Mouse (Mus musculus): ENCODE measurements around the gene Vmn2r121.

Gene Vmn2r121

DNA sequence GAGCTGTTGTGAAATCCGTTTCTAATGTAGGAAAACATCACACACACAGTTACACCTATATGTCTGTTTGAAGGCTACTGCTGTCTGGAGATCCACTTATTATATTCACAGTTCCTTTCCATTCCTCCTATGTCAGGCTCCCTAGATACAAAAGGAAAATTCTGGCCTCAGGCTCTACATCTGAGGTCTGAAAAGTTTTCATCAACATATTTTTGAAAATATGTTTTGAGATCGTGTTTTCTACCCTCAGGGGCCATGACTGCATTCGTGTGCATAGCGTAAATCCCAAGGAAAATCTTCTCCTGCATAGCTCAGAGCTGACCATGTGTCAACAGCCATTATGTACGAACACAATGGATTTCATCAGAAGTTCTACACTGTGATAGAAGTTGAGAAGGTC is at the start of gene Vmn2r121:
Vmn2r121 (minus strand) TSS at position 101 of the 400 bp plus-strand sequence.
- no peak for DNase-seq

All from cerebellum, postnatal 14 days (tissue).